Mouse (Mus musculus): ENCODE measurements around the gene H2al2b. TPM values are rescaled to one million over a fixed set of nuclear protein-coding genes. Genes with fewer than 3 reads are reported as not detected.
"Not testable (repeated sequence)": the region's sequence is repeated elsewhere in the genome, so short reads cannot be mapped to it uniquely, and the experiment has no call there.

The H2al2b gene
- polyA plus RNA-seq (2015; fragmentation: Nextera tagmentation; extraction: Ambion mirVana) = not detected in 2 replicates

DNA sequence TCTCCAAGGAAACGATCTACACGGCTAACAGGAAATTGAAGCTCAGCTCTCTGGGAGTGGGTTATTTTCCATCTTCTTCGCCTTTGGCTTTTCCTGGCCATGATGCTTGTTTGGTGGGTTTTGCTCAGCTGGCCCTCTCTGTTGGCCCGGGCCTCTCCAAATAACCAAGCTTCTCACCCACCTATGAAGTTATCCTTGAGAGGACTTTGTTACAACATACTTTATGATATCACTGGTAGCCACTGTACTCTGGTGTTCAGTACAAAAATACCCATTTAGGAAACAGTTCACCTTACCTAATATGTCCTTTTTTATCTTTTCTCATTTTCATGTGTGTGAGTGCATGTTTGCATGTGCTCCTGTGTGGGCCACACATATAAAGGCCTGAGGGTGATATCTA lies at the start of gene H2al2b:
H2al2b (minus strand) TSS at position 101 of the 400 bp plus-strand sequence.
- DNase-seq (ENCODE audit: low spot score) = not testable (repeated sequence)

Other genes starting within 250 kb of the H2al2b start
- gene H2al2c, start 121.6 kb downstream of the H2al2b start, polyA plus RNA-seq (2015; fragmentation: Nextera tagmentation; extraction: Ambion mirVana) = not detected in 2 replicates
- not detected in 2 replicates for gene Sry, start 57.0 kb downstream of the H2al2b start, polyA plus RNA-seq (2015; fragmentation: Nextera tagmentation; extraction: Ambion mirVana)
- not detected in 2 replicates for gene Gm4064, start 75.5 kb upstream of the H2al2b start, polyA plus RNA-seq (2015; fragmentation: Nextera tagmentation; extraction: Ambion mirVana)
- not detected in 2 replicates for gene Rbmy, start 110.0 kb upstream of the H2al2b start, polyA plus RNA-seq (2015; fragmentation: Nextera tagmentation; extraction: Ambion mirVana)
- not detected in 2 replicates for gene Gm10256, start 110.0 kb upstream of the H2al2b start, polyA plus RNA-seq (2015; fragmentation: Nextera tagmentation; extraction: Ambion mirVana)
- not detected in 2 replicates for gene Gm10352, start 180.3 kb upstream of the H2al2b start, polyA plus RNA-seq (2015; fragmentation: Nextera tagmentation; extraction: Ambion mirVana)
- not detected in 2 replicates for gene Gm29289, start 211.9 kb upstream of the H2al2b start, polyA plus RNA-seq (2015; fragmentation: Nextera tagmentation; extraction: Ambion mirVana)